ENCODE assay signal across 9 mouse cellular contexts in the genomic region with DNA sequence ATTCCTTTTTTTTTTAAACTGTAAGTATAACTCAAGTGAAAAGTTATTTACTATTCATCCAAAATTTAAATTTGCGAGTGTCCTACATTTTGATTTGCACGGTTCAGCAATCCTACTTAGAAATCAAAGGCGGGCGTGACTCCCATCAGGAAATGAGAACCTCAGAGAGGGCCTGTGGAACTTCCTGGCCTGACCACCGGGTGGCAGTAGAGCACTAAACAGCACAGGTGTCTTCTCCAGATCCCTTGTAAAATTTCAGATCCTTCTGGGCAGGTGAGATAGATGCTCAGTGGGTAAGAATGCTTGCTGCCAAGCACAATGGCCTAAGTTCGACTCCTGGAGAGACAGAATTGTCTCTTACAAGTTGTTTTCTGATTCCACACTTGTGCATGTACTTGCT. TPM values are rescaled to one million over a fixed set of nuclear protein-coding genes. Genes with fewer than 3 reads are reported as not detected.
DNase-seq lines count a peak whose midpoint lies in the region; ATAC-seq and TF ChIP-seq lines count a peak whose summit lies in the region.
"Had no signal": no experiment of that assay in that cellular context is flagged by ENCODE, and none has a peak within 500 bp of the region (broad histone marks: within the 10 kb centered on the region; RNA-seq: fewer than 3 reads in every experiment).

No protein-coding gene starts in this region.

- H3K36me3 ChIP-seq in limb, embryonic 11.5 days (ENCODE audit: control insufficient read depth, insufficient read depth, low read length): no peaks in the 10 kb centered on the region
- H3K36me3 ChIP-seq in neural tube, embryonic 11.5 days (ENCODE audit: control insufficient read depth, insufficient read depth, low read length): no peaks in the 10 kb centered on the region
- H3K36me3 ChIP-seq in stomach, postnatal 0 days (ENCODE audit: control insufficient read depth, insufficient read depth, low read length): no peaks in the 10 kb centered on the region
- H3K36me3 ChIP-seq: embryonic facial prominence, embryonic 15.5 days had no signal

- DNase-seq in A20 (ENCODE audit: low read depth, low spot score): peak; percentile 85
- peak; percentile 82 to 94 for DNase-seq in adrenal gland, adult (ENCODE audit: inconsistent age in 2 of 2, low spot score in 1 of 2)
- DNase-seq in gastrocnemius, postnatal 10 days: peak; percentile 90
- DNase-seq in kidney, adult 8-10 months: peak; percentile 63 to 89
- DNase-seq in limb, embryonic 11.5 days (ENCODE audit: low spot score): peak; percentile 90
- DNase-seq in neural tube, embryonic 11.5 days (ENCODE audit: low spot score): peak; percentile 77
- peak; percentile 90 for DNase-seq in stomach, postnatal 0 days (ENCODE audit: low spot score)

- TF ChIP-seq POLR2A in cortical plate, adult 2 months (IDR thresholded peaks at IDR 0.05; ENCODE audit: extremely low read depth, insufficient read depth, low read length): no peak

- no peak for TF ChIP-seq EP300 in stomach, postnatal 0 days (optimal IDR thresholded peaks at IDR 0.05)

- H3K27me3 ChIP-seq in limb, embryonic 11.5 days (ENCODE audit: control insufficient read depth, insufficient read depth, low read length): no peaks in the 10 kb centered on the region
- no peaks in the 10 kb centered on the region for H3K27me3 ChIP-seq in neural tube, embryonic 11.5 days (ENCODE audit: control insufficient read depth, insufficient read depth, low read length)
- no peaks in the 10 kb centered on the region for H3K27me3 ChIP-seq in stomach, postnatal 0 days (ENCODE audit: control insufficient read depth, insufficient read depth, low read length)
- H3K27me3 ChIP-seq: embryonic facial prominence, embryonic 15.5 days had no signal

- no peak overlapping the region for H3K9ac ChIP-seq in limb, embryonic 11.5 days (ENCODE audit: low read length)
- no peak overlapping the region for H3K9ac ChIP-seq in neural tube, embryonic 11.5 days (ENCODE audit: low read length)
- H3K9ac ChIP-seq in stomach, postnatal 0 days (ENCODE audit: low read length): no peak overlapping the region
- H3K9ac ChIP-seq: embryonic facial prominence, embryonic 15.5 days had no signal

- no peaks in the 10 kb centered on the region for H3K9me3 ChIP-seq in limb, embryonic 11.5 days (ENCODE audit: control insufficient read depth, low read length)
- no peaks in the 10 kb centered on the region for H3K9me3 ChIP-seq in neural tube, embryonic 11.5 days (ENCODE audit: control insufficient read depth, low read length)
- H3K9me3 ChIP-seq in stomach, postnatal 0 days (ENCODE audit: control insufficient read depth, low read length): no peaks in the 10 kb centered on the region
- H3K9me3 ChIP-seq: embryonic facial prominence, embryonic 15.5 days had no signal

- no peaks in the 10 kb centered on the region; the same call in 1 of the 2 replicates for H3K4me1 ChIP-seq in cortical plate, adult 2 months (ENCODE audit: control insufficient read depth, insufficient read depth, low read length)
- no peaks in the 10 kb centered on the region for H3K4me1 ChIP-seq in limb, embryonic 11.5 days (ENCODE audit: control insufficient read depth, insufficient read depth, low read length)
- no peaks in the 10 kb centered on the region for H3K4me1 ChIP-seq in neural tube, embryonic 11.5 days (ENCODE audit: control insufficient read depth, insufficient read depth, low read length)
- H3K4me1 ChIP-seq in stomach, postnatal 0 days (replicated peaks; ENCODE audit: control insufficient read depth, insufficient read depth): no peaks in the 10 kb centered on the region

- no peak overlapping the region for H3K4me3 ChIP-seq in cortical plate, adult 2 months (ENCODE audit: insufficient read depth, low read length)
- H3K4me3 ChIP-seq in limb, embryonic 11.5 days (ENCODE audit: low read depth, low read length): no peak overlapping the region
- no peak overlapping the region for H3K4me3 ChIP-seq in neural tube, embryonic 11.5 days (ENCODE audit: low read depth, low read length)
- no peak overlapping the region for H3K4me3 ChIP-seq in stomach, postnatal 0 days (ENCODE audit: low read depth, low read length)
- H3K4me3 ChIP-seq: embryonic facial prominence, embryonic 15.5 days had no signal

- no peak for ATAC-seq in limb, embryonic 11.5 days (ENCODE audit: insufficient number of reproducible peaks, low FRiP score, low TSS enrichment, low read depth)
- no peak for ATAC-seq in neural tube, embryonic 11.5 days (ENCODE audit: insufficient read depth, low FRiP score, low TSS enrichment)
- peak; percentile 58 for ATAC-seq in stomach, postnatal 0 days (ENCODE audit: low FRiP score, low TSS enrichment)

- H3K27ac ChIP-seq in cortical plate, adult 2 months (ENCODE audit: insufficient read depth, low read length): no peak overlapping the region
- H3K27ac ChIP-seq in limb, embryonic 11.5 days (replicated peaks; ENCODE audit: low read depth, low read length): no peak overlapping the region
- no peak overlapping the region for H3K27ac ChIP-seq in neural tube, embryonic 11.5 days (ENCODE audit: low read depth, low read length)
- H3K27ac ChIP-seq in stomach, postnatal 0 days (replicated peaks): no peak overlapping the region
- H3K27ac ChIP-seq: embryonic facial prominence, embryonic 15.5 days had no signal

- 24% methylated on average over 6 of the region's 6 CpGs for WGBS in limb, embryonic 11.5 days
- WGBS in neural tube, embryonic 11.5 days: 22% methylated on average over 6 of the region's 6 CpGs
- 16% methylated on average over 6 of the region's 6 CpGs for WGBS in stomach, postnatal 0 days

- no peak overlapping the region for H3K4me2 ChIP-seq in limb, embryonic 11.5 days (ENCODE audit: low read depth, severe bottlenecking)
- no peak overlapping the region for H3K4me2 ChIP-seq in neural tube, embryonic 11.5 days (ENCODE audit: low read depth)
- H3K4me2 ChIP-seq in stomach, postnatal 0 days (replicated peaks; ENCODE audit: low read depth): no peak overlapping the region
- H3K4me2 ChIP-seq: embryonic facial prominence, embryonic 15.5 days had no signal

- TF ChIP-seq CTCF in cortical plate, adult 2 months (IDR thresholded peaks at IDR 0.05; ENCODE audit: extremely low read depth, insufficient read depth, low read length): peak; percentile 89
- peak; percentile 95 for TF ChIP-seq CTCF in stomach, postnatal 0 days (IDR thresholded peaks at IDR 0.05; ENCODE audit: low read depth)

RNA-seq across cellular contexts. Expression of a gene that starts 15.3 kb away (rescaled TPM):
- 6.8 and 7.2 TPM in 2 replicates for polyA plus RNA-seq in cortical plate, adult 2 months (2012; rRNA removed)
- 10 to 100 TPM in 1 of 2 experiments, 1 to 10 TPM in 1; 9.9 to 13.1 TPM for total RNA-seq in gastrocnemius, postnatal 10 days (2021)
- polyA plus RNA-seq in limb, embryonic 11.5 days (2014; fragmentation: Nextera tagmentation; extraction: Ambion mirVana): 12.2 and 14.0 TPM in 2 replicates
- 14.1 and 14.3 TPM in 2 replicates for polyA plus RNA-seq in neural tube, embryonic 11.5 days (2014; fragmentation: Nextera tagmentation; extraction: Ambion mirVana)
- 11.0 and 11.8 TPM in 2 replicates for polyA plus RNA-seq in stomach, postnatal 0 days (2015; fragmentation: Nextera tagmentation; extraction: Ambion mirVana)

RNA-seq across cellular contexts. Expression of a gene that starts 26.9 kb away (rescaled TPM):
- 22.5 and 22.6 TPM in 2 replicates for polyA plus RNA-seq in cortical plate, adult 2 months (2012; rRNA removed)
- 1 to 10 TPM; 8.2 to 9.0 TPM for total RNA-seq in gastrocnemius, postnatal 10 days (2021)
- 8.2 and 9.8 TPM in 2 replicates for polyA plus RNA-seq in limb, embryonic 11.5 days (2014; fragmentation: Nextera tagmentation; extraction: Ambion mirVana)
- polyA plus RNA-seq in neural tube, embryonic 11.5 days (2014; fragmentation: Nextera tagmentation; extraction: Ambion mirVana): 8.2 and 9.7 TPM in 2 replicates
- polyA plus RNA-seq in stomach, postnatal 0 days (2015; fragmentation: Nextera tagmentation; extraction: Ambion mirVana): 21.1 and 22.7 TPM in 2 replicates

RNA-seq across cellular contexts. Expression of a gene that starts 40.1 kb away (rescaled TPM):
- not detected in 2 replicates for polyA plus RNA-seq in cortical plate, adult 2 months (2012; rRNA removed)
- total RNA-seq in gastrocnemius, postnatal 10 days (2021): not detected
- polyA plus RNA-seq in limb, embryonic 11.5 days (2014; fragmentation: Nextera tagmentation; extraction: Ambion mirVana): not detected in 2 replicates
- polyA plus RNA-seq in neural tube, embryonic 11.5 days (2014; fragmentation: Nextera tagmentation; extraction: Ambion mirVana): not detected in 2 replicates
- not detected in 2 replicates for polyA plus RNA-seq in stomach, postnatal 0 days (2015; fragmentation: Nextera tagmentation; extraction: Ambion mirVana)
- polyA plus RNA-seq: embryonic facial prominence, embryonic 15.5 days had no signal
